Mouse (Mus musculus): ENCODE results near the gene Lmln. TPM values are rescaled to one million over a fixed set of nuclear protein-coding genes. Genes with fewer than 3 reads are reported as not detected.

Lmln gene
- polyA plus RNA-seq, 1 experiment from 2014 or later, result 1.8 TPM

GRCm38 (mm10) chr16:33061400-33061799 lies 921 bp upstream of the Lmln start:
- H3K9me3 ChIP-seq (replicated peaks), result no peaks in the 10 kb centered on the region
- no peak overlapping the region for H3K27ac ChIP-seq
- H3K36me3 ChIP-seq, result peaks cover 38% of the 10 kb centered on the region
- DNase-seq (ENCODE audit: low spot score), result no peak
- H3K4me3 ChIP-seq, result 0 out of 2 replicates have a peak overlapping the region, but pooled peaks have one; percentile 87
- peaks cover 28% of the 10 kb centered on the region for H3K4me1 ChIP-seq
- WGBS, result 46% methylated on average over 11 of the region's 11 CpGs
- no peaks in the 10 kb centered on the region for H3K27me3 ChIP-seq (ENCODE audit: low read depth, poor library complexity, severe bottlenecking)

GRCm38 (mm10) chr16:33062682-33063131 lies 386 bp downstream of the Lmln start:
- under 1% methylated on average over 35 of the region's 35 CpGs for whole genome bisulfite sequencing
- Histone ChIP-seq H3K4me3 (peak overlapping the region; percentile 87), H3K4me1 (peaks cover 27% of the 10 kb centered on the region), H3K27me3 (ENCODE audit: low read depth, poor library complexity, severe bottlenecking) (no peaks in the 10 kb centered on the region), H3K27ac (peak overlapping the region; percentile 90), H3K36me3 (peaks cover 45% of the 10 kb centered on the region), H3K9me3 (replicated peaks) (no peaks in the 10 kb centered on the region)
- no peak for DNase-seq (ENCODE audit: low spot score)

- Histone ChIP-seq H3K36me3 (peaks cover 45% of the 10 kb centered on the region), H3K4me1 (peaks cover 21% of the 10 kb centered on the region), H3K27ac (no peak overlapping the region), H3K27me3 (ENCODE audit: low read depth, poor library complexity, severe bottlenecking) (no peaks in the 10 kb centered on the region), H3K9me3 (replicated peaks) (no peaks in the 10 kb centered on the region), H3K4me3 (peak overlapping the region; percentile 87)
- 42% methylated on average over 7 of the region's 7 CpGs for WGBS
- no peak for DNase-seq (ENCODE audit: low spot score)
These were observed 946 bp downstream of the Lmln start for GRCm38 (mm10) chr16:33063267-33063666.

GRCm38 (mm10) chr16:33064636-33065035 lies 2.3 kb downstream of the Lmln start:
- H3K27ac ChIP-seq, result no peak overlapping the region
- H3K27me3 ChIP-seq (ENCODE audit: low read depth, poor library complexity, severe bottlenecking), result no peaks in the 10 kb centered on the region
- 80% methylated on average over 9 of the region's 9 CpGs for WGBS
- no peaks in the 10 kb centered on the region for H3K9me3 ChIP-seq (replicated peaks)
- H3K4me1 ChIP-seq, result peaks cover 21% of the 10 kb centered on the region
- peaks cover 37% of the 10 kb centered on the region for H3K36me3 ChIP-seq
- no peak for DNase-seq (ENCODE audit: low spot score)
- no peak overlapping the region for H3K4me3 ChIP-seq

- peaks cover 52% of the 10 kb centered on the region for H3K36me3 ChIP-seq
These were observed 8.6 kb downstream of the Lmln start for GRCm38 (mm10) chr16:33070928-33071327.

GRCm38 (mm10) chr16:33072871-33073557 lies 10.7 kb downstream of the Lmln start:
- H3K36me3 ChIP-seq, result peaks cover 39% of the 10 kb centered on the region
- no peaks in the 10 kb centered on the region for H3K4me1 ChIP-seq
- no peak overlapping the region for H3K4me3 ChIP-seq
- H3K9me3 ChIP-seq (replicated peaks), result no peaks in the 10 kb centered on the region
- no peak for DNase-seq (ENCODE audit: low spot score)
- no peak overlapping the region for H3K27ac ChIP-seq
- no peaks in the 10 kb centered on the region for H3K27me3 ChIP-seq (ENCODE audit: low read depth, poor library complexity, severe bottlenecking)
- WGBS, result 89% methylated on average over 6 of the region's 6 CpGs

More at GRCm38 (mm10) chr16:33070928-33071327, 8.6 kb downstream of the Lmln start:
- H3K4me1 ChIP-seq, result no peaks in the 10 kb centered on the region
- H3K27me3 ChIP-seq (ENCODE audit: low read depth, poor library complexity, severe bottlenecking), result no peaks in the 10 kb centered on the region
- H3K4me3 ChIP-seq, result no peak overlapping the region
- H3K27ac ChIP-seq, result no peak overlapping the region
- H3K9me3 ChIP-seq (replicated peaks), result no peaks in the 10 kb centered on the region
- DNase-seq (ENCODE audit: low spot score), result no peak

- peaks cover 27% of the 10 kb centered on the region for H3K36me3 ChIP-seq
- H3K27ac ChIP-seq, result no peak overlapping the region
- no peak for DNase-seq (ENCODE audit: low spot score)
- H3K4me3 ChIP-seq, result no peak overlapping the region
- no peaks in the 10 kb centered on the region for H3K27me3 ChIP-seq (ENCODE audit: low read depth, poor library complexity, severe bottlenecking)
- no peaks in the 10 kb centered on the region for H3K9me3 ChIP-seq (replicated peaks)
- 82% methylated on average over 5 of the region's 5 CpGs for WGBS
- no peaks in the 10 kb centered on the region for H3K4me1 ChIP-seq
These were observed 12.6 kb downstream of the Lmln start for GRCm38 (mm10) chr16:33074967-33075366.

GRCm38 (mm10) chr16:33076078-33076477 lies 13.8 kb downstream of the Lmln start:
- DNase-seq (ENCODE audit: low spot score), result no peak
- Histone ChIP-seq H3K4me3 (no peak overlapping the region), H3K27ac (no peak overlapping the region), H3K9me3 (replicated peaks) (no peaks in the 10 kb centered on the region), H3K36me3 (peaks cover 21% of the 10 kb centered on the region), H3K27me3 (ENCODE audit: low read depth, poor library complexity, severe bottlenecking) (no peaks in the 10 kb centered on the region), H3K4me1 (no peaks in the 10 kb centered on the region)
- whole genome bisulfite sequencing, result 56% methylated on average over 6 of the region's 6 CpGs

GRCm38 (mm10) chr16:33077069-33077627 lies 14.8 kb downstream of the Lmln start:
- no peak for DNase-seq (ENCODE audit: low spot score)
- Histone ChIP-seq H3K27me3 (ENCODE audit: low read depth, poor library complexity, severe bottlenecking) (no peaks in the 10 kb centered on the region), H3K36me3 (peaks cover 18% of the 10 kb centered on the region), H3K9me3 (replicated peaks) (no peaks in the 10 kb centered on the region), H3K27ac (no peak overlapping the region), H3K4me3 (no peak overlapping the region), H3K4me1 (no peaks in the 10 kb centered on the region)
- 89% methylated on average over 5 of the region's 5 CpGs for WGBS

GRCm38 (mm10) chr16:33080063-33080462 lies 17.7 kb downstream of the Lmln start:
- Histone ChIP-seq H3K27me3 (ENCODE audit: low read depth, poor library complexity, severe bottlenecking) (no peaks in the 10 kb centered on the region), H3K36me3 (peaks cover 18% of the 10 kb centered on the region), H3K27ac (no peak overlapping the region), H3K4me1 (no peaks in the 10 kb centered on the region), H3K4me3 (no peak overlapping the region), H3K9me3 (replicated peaks) (no peaks in the 10 kb centered on the region)
- 96% methylated on average over 7 of the region's 7 CpGs for WGBS
- DNase-seq (ENCODE audit: low spot score), result no peak

- Histone ChIP-seq H3K4me3 (no peak overlapping the region), H3K27me3 (ENCODE audit: low read depth, poor library complexity, severe bottlenecking) (no peaks in the 10 kb centered on the region), H3K27ac (no peak overlapping the region), H3K4me1 (no peaks in the 10 kb centered on the region), H3K36me3 (peaks cover 19% of the 10 kb centered on the region), H3K9me3 (replicated peaks) (no peaks in the 10 kb centered on the region)
- WGBS, result 92% methylated on average over 6 of the region's 6 CpGs
- no peak for DNase-seq (ENCODE audit: low spot score)
These were observed 20.6 kb downstream of the Lmln start for GRCm38 (mm10) chr16:33082951-33083350.

GRCm38 (mm10) chr16:33083996-33084395 lies 21.7 kb downstream of the Lmln start:
- Histone ChIP-seq H3K9me3 (replicated peaks) (no peaks in the 10 kb centered on the region), H3K4me3 (no peak overlapping the region), H3K27me3 (ENCODE audit: low read depth, poor library complexity, severe bottlenecking) (no peaks in the 10 kb centered on the region), H3K27ac (no peak overlapping the region), H3K4me1 (no peaks in the 10 kb centered on the region), H3K36me3 (peaks cover 25% of the 10 kb centered on the region)
- DNase-seq (ENCODE audit: low spot score), result no peak
- WGBS, result 92% methylated on average over 2 of the region's 2 CpGs

- Histone ChIP-seq H3K4me3 (no peak overlapping the region), H3K27ac (no peak overlapping the region), H3K36me3 (peaks cover 32% of the 10 kb centered on the region), H3K4me1 (no peaks in the 10 kb centered on the region), H3K27me3 (ENCODE audit: low read depth, poor library complexity, severe bottlenecking) (no peaks in the 10 kb centered on the region), H3K9me3 (replicated peaks) (no peaks in the 10 kb centered on the region)
- no peak for DNase-seq (ENCODE audit: low spot score)
- WGBS, result 87% methylated on average over 8 of the region's 8 CpGs
These were observed 23.3 kb downstream of the Lmln start for GRCm38 (mm10) chr16:33085666-33086065.

Data from limb, embryonic 10.5 days (tissue).